Mouse (Mus musculus) intestine, embryonic 16.5 days (tissue): ENCODE measurements around the gene Lmtk3. TPM values are rescaled to one million over a fixed set of nuclear protein-coding genes. Genes with fewer than 3 reads are reported as not detected.

ENCODE experiments used
- ATAC-seq: fragments of 200-750 bp; cut with Nextera tagmentation; 2 replicates; pipeline ENCODE4 v1.8.0; 2017; ENCODE audit warnings: moderate TSS enrichment, moderate library complexity
- H3K27ac ChIP-seq: fragments of 300-500 bp; sonication (generic); 2 replicates; pipeline ENCODE4 v1.5.1; 2014; ENCODE audit warnings: mild to moderate bottlenecking, low read length
- H3K27me3 ChIP-seq: fragments of 300-500 bp; sonication (generic); replicated peaks from 2 replicates; pipeline ENCODE4 v1.6.1; 2014; ENCODE audit warnings: low read length, control low read depth, mixed read lengths; ENCODE audit not compliant: control insufficient read depth, insufficient read depth
- H3K36me3 ChIP-seq: fragments of 300-500 bp; sonication (generic); 2 replicates; pipeline ENCODE4 v1.6.1; 2014; ENCODE audit warnings: low read length, control low read depth; ENCODE audit not compliant: control insufficient read depth, insufficient read depth
- H3K4me1 ChIP-seq: fragments of 300-500 bp; sonication (generic); 2 replicates; pipeline ENCODE4 v1.6.1; 2014; ENCODE audit warnings: low read length, control low read depth, mixed read lengths; ENCODE audit not compliant: control insufficient read depth, insufficient read depth
- H3K4me2 ChIP-seq: fragments of 300-500 bp; sonication (generic); 2 replicates; pipeline ENCODE4 v1.6.1; 2014; ENCODE audit warnings: low read depth, low read length, control low read depth
- H3K4me3 ChIP-seq: fragments of 300-500 bp; sonication (generic); 2 replicates; pipeline ENCODE4 v1.5.1; 2014; ENCODE audit warnings: mild to moderate bottlenecking, low read length
- H3K9ac ChIP-seq: fragments of 300-500 bp; sonication (generic); 2 replicates; pipeline ENCODE4 v1.6.1; 2014; ENCODE audit warnings: low read depth, low read length
- H3K9me3 ChIP-seq: fragments of 300-500 bp; sonication (generic); 2 replicates; pipeline ENCODE4 v1.6.1; 2016; ENCODE audit warnings: low read length, control low read depth; ENCODE audit not compliant: control insufficient read depth
- WGBS: fragments of 180-500 bp; shearing (Covaris S2); extraction: QIAGEN DNeasy Blood & Tissue Kit; methylation state at CpG from one replicate; pipeline ENCODE4 v1.1.7; 2014; 5-methylcytosine and 5-hydroxymethylcytosine counted together
- polyA plus RNA-seq: library from polyadenylated mRNA; unstranded; fragments of >200 nt; fragmentation: Nextera tagmentation; extraction: Ambion mirVana; gene quantifications from 2 replicates; pipeline ENCODE4 v1.2.1, GENCODE M21; 2015

The Lmtk3 gene
- polyA plus RNA-seq = 0.47 and 0.51 TPM in 2 replicates

GRCm38 (mm10) chr7:45783511-45784091, at the start of gene Lmtk3:
Gene Lmtk3 (plus strand): TSS chr7:45783738.
- peak within 1 kb of the TSS; percentile 89 for H3K4me2 ChIP-seq
- H3K27me3 ChIP-seq = peaks cover 7% of the 10 kb centered on the region; the same call in 1 of the 2 replicates
- peak within 1 kb of the TSS; percentile 75 for H3K9ac ChIP-seq
- H3K27ac ChIP-seq = no peak within 1 kb of the TSS
- WGBS = under 1% methylated on average over 38 of the region's 38 CpGs
- no peaks in the 10 kb centered on the region for H3K9me3 ChIP-seq
- H3K36me3 ChIP-seq = no peaks in the 10 kb centered on the region
- H3K4me3 ChIP-seq = peak within 1 kb of the TSS; percentile 73
- H3K4me1 ChIP-seq = peaks cover 32% of the 10 kb centered on the region
- ATAC-seq = peak; percentile 61

DNA sequence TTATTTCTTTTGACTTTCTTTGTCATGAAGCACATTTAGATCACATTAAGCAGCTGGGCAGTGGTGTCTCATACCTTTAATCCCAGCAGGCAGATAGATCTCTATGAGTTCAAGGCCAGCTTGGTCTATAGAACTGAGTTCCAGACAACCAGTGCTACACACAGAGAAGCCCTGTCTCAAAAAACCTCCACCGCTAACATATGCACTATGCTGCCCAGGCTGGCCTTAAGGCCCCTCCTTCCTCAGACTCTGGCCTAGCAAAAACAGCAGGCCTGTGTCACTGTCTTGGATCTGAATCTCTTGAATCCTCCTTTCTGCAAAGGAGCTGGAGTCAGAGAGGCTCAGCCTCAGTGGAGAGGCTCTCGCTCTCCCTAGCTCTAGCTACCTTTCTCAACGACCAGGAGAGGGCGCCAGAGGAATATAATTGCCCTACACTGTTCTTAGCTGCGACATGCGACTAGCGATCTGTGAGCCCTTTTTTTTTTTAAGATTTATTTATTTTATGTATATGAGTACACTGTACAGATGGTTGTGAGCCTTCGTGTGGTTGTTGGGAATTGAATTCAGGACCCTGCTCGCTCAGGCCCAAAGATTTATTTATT, 44.3 kb upstream of the Lmtk3 start:
- no peak overlapping the region for H3K9ac ChIP-seq
- 0 out of 2 replicates have a peak, but pooled peaks cover 3% of the 10 kb centered on the region for H3K4me1 ChIP-seq
- no peaks in the 10 kb centered on the region for H3K9me3 ChIP-seq
- no peak overlapping the region for H3K4me2 ChIP-seq
- no peaks in the 10 kb centered on the region for H3K27me3 ChIP-seq
- H3K4me3 ChIP-seq = no peak overlapping the region
- 8% methylated on average over 9 of the region's 9 CpGs for whole genome bisulfite sequencing
- no peak overlapping the region for H3K27ac ChIP-seq
- peak; percentile 85 for ATAC-seq
- H3K36me3 ChIP-seq = no peaks in the 10 kb centered on the region

- ATAC-seq = 0 out of 2 replicates have a peak, but pooled peaks have one; percentile 2
- WGBS = 72% methylated on average over 10 of the region's 10 CpGs
- Histone ChIP-seq H3K9me3 (no peaks in the 10 kb centered on the region), H3K9ac (no peak overlapping the region), H3K27me3 (no peaks in the 10 kb centered on the region), H3K4me1 (0 out of 2 replicates have a peak, but pooled peaks cover 3% of the 10 kb centered on the region), H3K4me2 (no peak overlapping the region), H3K27ac (no peak overlapping the region), H3K4me3 (no peak overlapping the region), H3K36me3 (no peaks in the 10 kb centered on the region)
Measured at GRCm38 (mm10) chr7:45739820-45740219, 43.7 kb upstream of the Lmtk3 start.

DNA sequence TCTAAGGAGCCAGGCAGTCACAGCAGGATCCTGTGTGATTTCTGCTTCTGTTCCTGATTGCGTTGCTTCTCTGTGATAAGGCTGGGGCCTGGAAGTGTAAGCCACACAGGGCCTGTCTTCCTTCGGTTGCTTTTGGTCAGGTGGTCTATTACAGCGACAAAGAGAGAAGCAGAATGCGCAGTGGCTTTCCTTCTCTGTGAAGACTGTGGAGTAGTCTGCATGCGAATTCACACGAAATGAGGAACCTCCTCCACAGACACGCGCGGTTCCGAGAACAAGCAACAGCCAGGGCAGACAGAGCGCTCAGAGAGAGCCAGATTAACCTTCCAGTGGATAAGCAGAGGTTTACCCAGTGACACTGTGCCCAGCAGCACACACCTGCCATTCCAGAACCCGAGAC, 42.2 kb upstream of the Lmtk3 start:
- Histone ChIP-seq H3K4me3 (no peak overlapping the region), H3K4me1 (0 out of 2 replicates have a peak, but pooled peaks cover 3% of the 10 kb centered on the region), H3K36me3 (no peaks in the 10 kb centered on the region), H3K9me3 (no peaks in the 10 kb centered on the region), H3K27ac (no peak overlapping the region), H3K9ac (no peak overlapping the region), H3K4me2 (no peak overlapping the region), H3K27me3 (no peaks in the 10 kb centered on the region)
- 84% methylated on average over 12 of the region's 12 CpGs for WGBS
- no peak for ATAC-seq

DNA sequence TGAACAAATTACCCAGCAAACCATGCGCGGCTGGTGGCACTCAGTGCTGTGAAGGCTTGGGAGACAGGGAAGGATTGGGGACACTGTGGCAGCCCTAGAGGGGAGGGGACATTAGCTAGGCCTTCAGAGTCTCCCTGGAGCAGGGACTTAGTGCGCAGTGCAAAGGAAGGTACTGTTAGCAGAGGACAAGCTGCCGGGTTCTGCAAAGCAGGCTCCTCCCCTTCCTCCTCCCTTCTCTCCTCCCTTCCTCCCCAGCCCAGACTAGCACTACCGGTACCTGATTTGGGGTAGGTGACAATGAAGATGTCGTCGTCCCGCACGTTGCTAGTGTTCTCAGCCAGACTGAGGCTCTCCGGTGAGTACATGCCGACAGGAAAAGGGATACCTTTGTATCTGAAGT, 41.8 kb upstream of the Lmtk3 start:
- 0 out of 2 replicates have a peak, but pooled peaks have one; percentile 26 for ATAC-seq

DNA sequence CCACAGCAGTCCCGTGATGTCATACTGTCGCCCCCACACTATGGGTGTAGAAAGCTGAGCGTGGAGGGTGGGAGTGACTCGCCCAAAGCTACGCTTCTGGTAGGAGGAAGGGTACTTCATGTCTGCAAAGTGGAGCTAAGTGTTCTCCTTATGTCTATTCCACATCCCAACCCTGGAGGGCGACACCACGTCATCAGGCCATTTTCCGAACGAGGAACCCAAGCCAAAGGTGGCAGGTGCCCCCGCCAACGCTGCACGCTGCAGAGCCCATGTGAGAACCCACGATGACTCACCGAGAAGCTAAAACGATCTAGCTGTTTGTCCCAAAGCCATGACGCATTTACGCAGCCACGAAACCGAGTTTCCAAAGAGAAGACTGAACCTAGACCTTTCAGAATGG, 41.2 kb upstream of the Lmtk3 start:
- H3K9me3 ChIP-seq = no peaks in the 10 kb centered on the region; the same call in 1 of the 2 replicates
- H3K4me3 ChIP-seq = peak overlapping the region; percentile 33
- peak overlapping the region; percentile 46 for H3K4me2 ChIP-seq
- no peak for ATAC-seq
- WGBS = 33% methylated on average over 19 of the region's 19 CpGs
- H3K27me3 ChIP-seq = no peaks in the 10 kb centered on the region
- peak overlapping the region; percentile 40 for H3K9ac ChIP-seq
- no peak overlapping the region for H3K27ac ChIP-seq
- no peaks in the 10 kb centered on the region for H3K36me3 ChIP-seq
- 0 out of 2 replicates have a peak, but pooled peaks cover 3% of the 10 kb centered on the region for H3K4me1 ChIP-seq

More for the DNA sequence above, 41.8 kb upstream of the Lmtk3 start:
- H3K4me3 ChIP-seq = peak overlapping the region; percentile 33
- peak overlapping the region; percentile 40 for H3K9ac ChIP-seq
- 0 out of 2 replicates have a peak, but pooled peaks cover 3% of the 10 kb centered on the region for H3K4me1 ChIP-seq
- H3K9me3 ChIP-seq = no peaks in the 10 kb centered on the region; the same call in 1 of the 2 replicates
- 41% methylated on average over 11 of the region's 11 CpGs for WGBS
- peak overlapping the region; percentile 46 for H3K4me2 ChIP-seq
- no peak overlapping the region for H3K27ac ChIP-seq
- no peaks in the 10 kb centered on the region for H3K36me3 ChIP-seq
- H3K27me3 ChIP-seq = no peaks in the 10 kb centered on the region

DNA sequence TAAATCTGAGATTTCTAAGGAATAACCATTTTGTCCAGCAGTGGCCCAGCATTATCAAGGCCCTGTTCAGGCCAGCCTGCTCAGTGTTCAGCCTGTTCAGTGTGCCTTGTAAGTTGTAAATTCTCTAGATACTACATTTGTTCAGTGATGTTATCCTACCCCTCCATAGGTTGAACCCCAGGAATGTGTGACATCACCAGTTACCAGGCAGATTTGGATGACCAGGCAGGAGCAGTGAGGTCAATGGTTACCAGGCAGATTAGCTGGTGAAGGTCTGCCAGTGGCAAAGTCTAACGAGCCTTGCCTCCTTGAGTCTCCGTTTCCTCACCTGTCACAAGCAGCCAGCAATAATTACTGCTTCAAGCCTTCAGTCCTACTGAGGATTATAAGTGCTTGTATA, 39.2 kb upstream of the Lmtk3 start:
- ATAC-seq = peak; percentile 75
- WGBS = 34% methylated on average over 2 of the region's 2 CpGs
- peaks cover 5% of the 10 kb centered on the region; the same call in 1 of the 2 replicates for H3K4me1 ChIP-seq

DNA sequence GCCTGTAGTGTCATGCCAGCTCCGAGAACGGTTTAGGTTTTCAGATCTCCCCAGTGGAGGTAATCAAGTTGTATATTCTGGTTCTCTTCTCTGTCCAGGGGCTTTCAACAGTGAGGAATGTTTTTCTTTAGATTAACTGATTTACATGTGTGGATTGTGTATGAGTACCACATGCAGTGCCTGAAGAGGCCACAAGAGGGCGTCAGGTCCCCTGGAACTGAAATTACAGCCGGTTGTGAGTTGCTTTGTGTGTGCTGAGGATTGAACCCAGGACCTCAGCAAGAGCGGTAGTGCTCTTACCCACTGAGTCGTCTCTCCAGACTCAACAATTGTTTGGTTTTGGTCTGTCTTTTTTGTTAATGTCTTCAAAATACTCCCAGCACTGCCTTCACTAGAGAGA, 37.0 kb upstream of the Lmtk3 start:
- H3K4me2 ChIP-seq = no peak overlapping the region
- no peak overlapping the region for H3K27ac ChIP-seq
- no peaks in the 10 kb centered on the region for H3K27me3 ChIP-seq
- no peaks in the 10 kb centered on the region for H3K36me3 ChIP-seq
- peaks cover 15% of the 10 kb centered on the region for H3K4me1 ChIP-seq
- ATAC-seq = no peak
- H3K9ac ChIP-seq = no peak overlapping the region
- no peak overlapping the region for H3K4me3 ChIP-seq
- WGBS = 66% methylated on average over 6 of the region's 6 CpGs
- no peaks in the 10 kb centered on the region; the same call in 1 of the 2 replicates for H3K9me3 ChIP-seq

More for the DNA sequence above, 39.2 kb upstream of the Lmtk3 start:
- Histone ChIP-seq H3K9ac (no peak overlapping the region; the same call in 1 of the 2 replicates), H3K27ac (no peak overlapping the region), H3K36me3 (no peaks in the 10 kb centered on the region), H3K4me2 (no peak overlapping the region), H3K9me3 (no peaks in the 10 kb centered on the region; the same call in 1 of the 2 replicates), H3K4me3 (no peak overlapping the region), H3K27me3 (no peaks in the 10 kb centered on the region)

DNA sequence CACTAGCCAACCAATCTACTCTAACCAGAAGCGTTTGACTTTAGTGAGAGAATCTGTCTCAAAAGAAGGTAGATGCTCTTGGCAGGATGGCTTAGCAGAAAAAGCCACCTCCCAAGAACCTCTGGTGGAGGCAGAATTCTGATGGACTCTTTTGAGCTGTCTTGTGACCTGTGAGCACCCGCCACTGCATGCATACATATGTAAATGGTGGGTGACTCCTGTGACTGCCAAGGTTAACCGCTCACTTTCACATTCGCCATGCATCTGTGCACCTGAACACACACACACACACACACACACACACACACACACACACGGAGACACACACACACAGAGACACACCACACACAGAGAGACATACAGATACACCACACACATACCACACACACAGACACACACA, 36.1 kb upstream of the Lmtk3 start:
- Histone ChIP-seq H3K27ac (no peak overlapping the region), H3K27me3 (no peaks in the 10 kb centered on the region), H3K9me3 (no peaks in the 10 kb centered on the region; the same call in 1 of the 2 replicates), H3K36me3 (no peaks in the 10 kb centered on the region), H3K4me3 (no peak overlapping the region), H3K4me1 (peaks cover 12% of the 10 kb centered on the region), H3K4me2 (no peak overlapping the region), H3K9ac (no peak overlapping the region)
- 92% methylated on average over 5 of the region's 5 CpGs for WGBS
- no peak for ATAC-seq
